Mouse (Mus musculus) 416B (cell line): ENCODE measurements at regions not wholly inside any gene's neighbourhood (a gene's known extent, or its start where the extent isn't known, plus 50 kb on each side); places are given as distances from the start of the nearest gene placed in this dataset.
"Not testable (repeated sequence)": the region's sequence is repeated elsewhere in the genome, so short reads cannot be mapped to it uniquely, and the experiment has no call there.

Experiments used
- DNase-seq: peaks from one replicate; pipeline ENCODE4 v3.0.0; 2011; ENCODE audit warnings: low read depth

DNA sequence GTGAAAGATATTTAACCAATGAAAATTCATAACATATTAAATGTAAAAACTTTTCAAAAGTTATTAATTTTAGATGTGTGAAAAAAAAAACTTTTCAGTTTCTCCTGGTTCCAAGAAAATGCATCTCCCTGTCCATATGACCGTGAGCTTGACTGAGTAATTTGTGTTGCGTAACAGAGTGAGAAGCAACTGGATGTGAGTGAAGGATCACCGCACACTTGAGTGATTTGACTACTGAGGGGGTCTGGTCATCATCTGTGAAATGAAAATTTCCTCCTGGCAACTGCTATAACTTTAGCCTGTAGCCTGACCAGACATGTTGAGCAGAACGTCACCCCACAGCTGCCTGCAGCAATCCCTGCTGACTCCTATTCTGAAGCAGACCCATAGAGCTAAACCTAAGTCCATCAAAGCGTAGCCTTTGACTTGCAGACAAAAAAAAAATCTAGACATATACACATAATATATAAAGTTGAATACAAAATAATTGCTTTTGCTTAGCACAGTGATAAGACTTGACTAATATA is 461.2 kb downstream of the Brinp3 start:
- peak; percentile 6 for DNase-seq

- peak; percentile 4 for DNase-seq
Observed at GRCm38 (mm10) chr1:146956347-146956746, 461.8 kb downstream of the Brinp3 start.

GRCm38 (mm10) chr1:146960448-146960847 is 465.9 kb downstream of the Brinp3 start:
- no peak for DNase-seq

DNA sequence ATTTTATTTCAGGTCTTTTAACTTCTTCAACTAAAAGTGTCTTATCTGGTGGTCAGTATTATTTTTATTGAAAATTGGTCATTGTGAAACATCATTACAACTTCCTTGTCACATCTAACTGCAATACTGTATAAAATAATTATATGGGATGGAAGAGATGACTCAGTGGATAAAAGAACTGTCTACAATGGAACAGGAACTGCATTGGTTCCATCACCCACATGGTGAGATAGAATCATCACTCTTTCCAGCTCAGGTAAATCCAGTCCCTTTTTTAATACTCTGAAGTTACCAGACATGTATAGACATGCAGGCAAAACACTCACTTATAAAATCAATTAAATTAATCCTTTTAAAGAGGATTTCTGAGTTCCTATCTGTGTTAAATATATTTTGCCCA is 473.0 kb downstream of the Brinp3 start:
- peak; percentile 34 for DNase-seq

DNA sequence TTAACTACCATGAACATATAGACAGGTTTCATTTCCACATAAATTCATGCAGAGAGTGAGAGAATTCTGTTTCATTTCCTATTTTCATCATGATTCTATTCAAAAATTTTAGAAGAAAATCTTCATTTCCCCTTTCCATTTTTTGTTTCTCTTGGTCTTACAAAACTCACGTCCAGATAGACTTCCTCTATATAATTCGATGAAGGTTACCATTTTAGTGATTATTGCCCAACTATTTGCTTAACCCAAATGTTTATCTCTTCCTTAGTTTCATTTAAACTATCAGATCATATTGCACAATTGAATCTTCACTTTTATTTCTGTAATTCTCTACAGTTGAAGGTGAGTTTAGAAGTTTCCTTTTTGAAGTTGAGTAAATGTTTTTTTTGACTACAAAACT is 473.4 kb downstream of the Brinp3 start:
- peak; percentile 49 for DNase-seq

- DNase-seq: no peak
Observed at GRCm38 (mm10) chr1:146983433-146984186, 489.1 kb downstream of the Brinp3 start.

GRCm38 (mm10) chr1:147000018-147000417 is 505.5 kb downstream of the Brinp3 start:
- DNase-seq: peak; percentile 82

DNA sequence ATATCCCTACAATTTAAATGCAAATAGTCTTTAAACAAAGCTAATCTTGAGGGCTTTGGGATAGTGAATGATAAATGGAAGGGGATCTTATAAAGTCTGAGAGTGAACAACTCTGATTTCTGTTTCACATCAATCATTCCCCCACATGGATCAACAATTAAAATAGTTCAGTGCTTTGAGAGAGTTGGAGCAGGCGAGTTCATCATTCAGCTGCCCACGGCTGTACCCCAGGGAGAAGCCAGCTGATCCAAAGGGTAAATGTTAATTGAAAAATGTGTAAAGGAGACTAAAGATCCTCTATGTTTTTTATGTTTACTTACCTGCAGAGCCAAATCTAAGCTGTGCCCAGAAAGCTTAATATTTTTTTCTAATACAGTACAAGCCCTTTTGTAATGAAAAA is 553.2 kb downstream of the Brinp3 start:
- DNase-seq: no peak

DNA sequence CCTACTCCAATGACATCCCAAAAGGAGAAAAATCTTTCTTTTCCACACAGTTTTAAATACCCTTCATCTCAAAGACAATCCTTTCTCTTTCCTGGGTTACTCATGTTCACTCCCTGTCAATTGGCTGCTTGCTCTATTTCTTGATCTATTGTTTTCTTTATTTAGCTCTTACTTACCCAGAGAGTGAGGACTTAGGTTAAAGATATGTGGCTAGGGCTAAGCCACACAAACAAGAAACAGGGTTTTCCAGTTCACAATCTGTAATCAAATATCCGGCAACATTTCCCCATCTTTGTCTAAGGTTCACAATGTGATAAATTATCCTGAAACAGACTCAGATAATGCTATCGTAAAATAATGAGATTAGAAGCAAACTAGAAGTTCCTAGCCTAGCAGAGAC is 563.9 kb downstream of the Brinp3 start:
- no peak for DNase-seq

GRCm38 (mm10) chr1:147074166-147074565 is 579.6 kb downstream of the Brinp3 start:
- DNase-seq: no peak

DNA sequence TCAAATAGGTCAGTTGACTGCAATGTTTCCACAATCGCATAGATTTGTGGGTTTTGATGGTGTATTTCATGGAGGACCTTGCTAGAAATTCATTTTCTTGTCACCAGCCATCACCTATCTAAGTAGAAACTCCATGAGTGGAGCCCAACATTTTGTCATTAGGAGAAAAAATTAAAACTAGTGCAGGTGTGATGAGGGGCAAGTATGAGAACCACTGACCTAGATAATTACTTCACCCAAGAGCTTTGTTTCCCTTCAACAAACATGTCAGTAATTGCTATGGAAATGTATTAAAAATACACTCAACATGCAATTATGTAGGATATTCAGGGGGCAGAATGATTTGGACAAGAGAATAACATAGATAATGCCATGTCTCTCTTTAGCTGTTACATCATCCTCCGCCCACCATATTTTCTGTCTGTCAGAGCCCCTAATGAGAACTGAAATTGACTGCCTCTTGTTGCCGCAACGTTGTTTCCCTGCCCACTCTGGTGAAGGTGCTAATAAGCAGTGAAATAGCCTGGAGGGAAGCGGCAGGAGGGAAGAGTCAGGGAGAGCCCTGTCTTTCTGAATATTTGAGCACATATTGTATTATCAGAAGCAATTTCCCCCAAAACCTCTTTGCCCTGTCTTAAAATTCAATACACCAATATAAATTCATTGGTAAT is 589.7 kb downstream of the Brinp3 start:
- no peak for DNase-seq

DNA sequence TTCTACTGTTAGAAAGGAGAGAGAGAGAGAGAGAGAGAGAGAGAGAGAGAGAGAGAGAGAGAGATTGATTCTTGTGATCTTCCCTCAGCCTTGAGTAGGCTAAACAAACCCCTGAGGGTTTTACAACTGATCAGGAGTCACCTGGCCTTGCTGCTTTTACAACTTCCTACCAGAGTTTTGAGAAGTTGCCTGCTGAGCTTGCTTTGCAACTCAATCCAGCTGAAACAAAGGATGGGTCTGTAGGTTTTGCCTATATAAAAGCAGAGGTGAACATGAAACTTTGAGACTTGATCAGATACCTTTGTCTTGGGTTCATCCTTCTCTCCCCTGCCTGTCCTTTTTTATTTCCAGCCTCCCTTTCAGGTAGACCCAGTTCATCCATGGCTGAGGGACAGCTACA is 631.0 kb downstream of the Brinp3 start:
- DNase-seq: no peak

DNA sequence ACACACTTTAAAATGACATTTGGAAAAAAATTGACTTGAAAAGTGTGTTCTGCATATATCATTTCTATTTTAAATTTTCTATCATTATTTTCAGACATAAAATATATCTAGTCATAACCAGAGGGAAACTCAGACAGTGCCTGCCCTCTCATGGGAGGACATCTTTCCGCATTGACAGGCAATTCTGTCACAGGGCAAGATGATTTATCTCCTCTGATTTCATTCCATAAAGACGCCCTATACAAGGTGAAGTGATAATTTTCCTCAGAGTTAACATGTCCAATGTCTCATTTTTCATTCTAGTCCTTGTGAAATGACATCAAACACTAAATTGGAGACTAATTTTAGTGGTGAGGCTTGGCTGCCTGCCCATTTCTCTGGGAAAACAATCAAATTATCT is 643.6 kb downstream of the Brinp3 start:
- DNase-seq: peak; percentile 10

DNA sequence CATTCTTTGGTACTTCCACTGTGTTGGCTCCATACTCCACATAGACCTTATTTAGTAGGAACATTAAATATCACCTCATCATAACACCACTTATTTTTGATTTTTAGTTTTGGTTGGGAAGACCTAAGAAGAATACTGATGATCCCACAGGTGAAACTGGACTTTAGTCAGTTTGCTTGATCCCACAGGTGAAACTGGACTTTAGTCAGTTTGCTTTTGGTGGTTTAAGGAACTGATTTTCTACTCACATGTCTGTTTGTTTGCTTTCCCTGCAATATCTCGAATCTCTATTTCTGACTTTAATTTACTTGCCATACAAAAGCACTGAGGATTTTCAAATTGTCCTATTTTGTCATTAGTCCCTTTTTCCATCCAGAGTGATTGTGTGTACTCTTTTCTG is 680.8 kb downstream of the Brinp3 start:
- DNase-seq: no peak

DNA sequence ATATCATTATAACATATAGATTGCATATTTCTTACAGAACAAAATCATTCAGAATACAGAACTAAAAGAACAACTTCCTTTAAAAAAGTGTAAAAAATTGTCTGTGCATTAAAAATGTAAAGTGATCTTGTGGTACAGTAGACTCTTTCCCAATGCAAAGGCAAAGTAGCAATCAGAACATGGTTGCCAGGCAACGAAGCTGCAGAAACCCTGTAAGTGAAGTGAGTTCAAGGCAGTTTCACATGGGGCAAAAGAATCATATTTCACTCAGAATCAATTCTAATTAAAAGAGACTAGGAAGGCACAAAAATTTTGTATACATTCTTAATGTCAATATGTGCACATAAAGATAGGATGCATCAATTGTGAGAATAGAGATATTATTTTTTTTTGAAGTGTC is 692.2 kb downstream of the Brinp3 start:
- no peak for DNase-seq

DNA sequence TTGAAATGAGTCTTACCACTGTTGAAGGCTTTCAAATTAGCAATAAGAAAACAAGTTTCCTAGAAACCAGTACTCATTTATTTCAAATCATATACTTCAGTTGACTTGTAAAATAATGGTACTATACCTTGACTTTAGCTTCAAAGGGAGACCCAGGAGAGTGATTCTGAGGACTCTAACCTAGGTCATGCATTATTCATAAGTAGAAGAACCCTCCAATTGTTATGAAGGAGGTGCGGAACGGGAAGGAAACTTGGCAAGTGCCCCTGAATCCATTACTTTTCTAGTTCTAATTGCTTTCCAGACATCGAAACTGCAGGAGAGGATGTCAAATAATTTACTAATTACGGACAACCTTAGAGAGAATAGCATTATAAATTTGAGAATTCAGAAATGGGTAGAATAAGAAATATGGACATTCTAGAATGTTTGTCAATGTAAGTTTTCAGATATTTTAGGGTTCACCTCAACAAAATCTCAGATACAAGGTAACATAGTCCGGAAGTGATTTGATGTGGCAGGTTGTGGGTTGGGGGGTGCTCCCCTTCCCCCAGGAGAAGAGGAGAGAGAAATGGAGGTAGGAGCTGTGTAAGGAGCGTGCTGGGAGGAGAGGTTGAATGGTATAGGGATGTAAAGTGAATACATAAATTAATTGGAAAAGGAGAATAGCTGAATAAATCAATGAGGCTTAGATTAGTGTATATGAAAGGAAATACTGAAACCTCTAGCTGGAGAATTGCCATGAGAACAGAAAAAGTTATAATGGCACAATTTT is 692.9 kb downstream of the Brinp3 start:
- no peak for DNase-seq

DNA sequence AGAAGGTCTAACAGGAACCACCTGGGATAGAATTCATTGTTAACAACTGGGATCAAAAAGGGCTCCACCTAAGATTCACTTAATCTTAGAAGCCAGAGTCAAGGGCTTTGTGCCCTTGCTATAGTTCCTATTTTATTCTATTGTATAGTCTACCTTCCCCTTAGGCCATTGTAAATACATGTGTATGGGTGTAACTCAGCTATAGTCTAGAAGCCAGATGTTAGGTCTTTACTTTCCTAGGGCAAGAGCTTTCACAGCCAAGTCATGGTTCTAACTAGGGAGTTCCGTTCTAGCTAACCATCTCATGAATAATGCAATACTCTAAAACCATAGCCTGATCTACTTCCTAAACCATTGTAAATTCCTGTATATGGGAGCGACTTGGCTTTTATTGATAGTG is 705.4 kb downstream of the Brinp3 start:
- DNase-seq: not testable (repeated sequence)

- peak; percentile 40 for DNase-seq
Observed at GRCm38 (mm10) chr1:147214890-147215289, 720.3 kb downstream of the Brinp3 start.

DNA sequence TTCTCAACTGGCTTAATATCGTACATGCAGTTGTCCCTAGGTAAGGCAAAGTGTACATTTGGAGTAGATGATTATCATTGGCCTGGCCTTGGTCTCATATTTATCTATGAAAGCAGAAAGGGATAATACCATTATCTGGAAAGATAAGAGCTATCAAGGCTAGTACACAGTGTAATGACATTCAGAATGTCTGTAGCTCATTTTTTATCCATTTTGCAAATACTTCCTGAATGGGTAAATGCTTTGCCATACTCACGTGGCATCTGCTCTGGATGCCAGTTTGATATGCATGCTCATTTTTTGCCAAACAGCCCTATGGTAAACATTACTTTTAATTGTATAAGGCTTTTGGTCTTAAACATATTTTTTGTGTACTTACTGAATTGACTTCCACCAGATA is 723.4 kb downstream of the Brinp3 start:
- peak; percentile 74 for DNase-seq

DNA sequence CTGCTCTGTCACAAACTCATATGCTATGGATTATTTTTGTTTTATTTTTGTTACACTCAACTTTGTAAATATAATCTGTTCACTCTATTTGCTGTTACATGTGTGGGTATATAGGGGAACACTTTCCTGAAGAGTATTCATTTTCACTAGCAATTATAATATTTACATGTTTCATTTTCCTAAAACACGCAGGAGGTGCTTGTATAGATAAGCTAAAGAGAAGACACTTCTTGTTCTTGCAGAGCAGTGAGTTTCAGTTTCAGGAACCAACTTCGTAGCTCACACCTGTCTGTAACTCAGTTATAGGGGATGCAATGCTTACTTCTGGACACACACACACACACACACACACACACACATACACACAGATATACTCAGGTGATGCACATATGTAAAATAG is 724.9 kb downstream of the Brinp3 start:
- DNase-seq: no peak

- peak; percentile 10 for DNase-seq
Observed at GRCm38 (mm10) chr1:147223232-147223925, 728.8 kb downstream of the Brinp3 start.

DNA sequence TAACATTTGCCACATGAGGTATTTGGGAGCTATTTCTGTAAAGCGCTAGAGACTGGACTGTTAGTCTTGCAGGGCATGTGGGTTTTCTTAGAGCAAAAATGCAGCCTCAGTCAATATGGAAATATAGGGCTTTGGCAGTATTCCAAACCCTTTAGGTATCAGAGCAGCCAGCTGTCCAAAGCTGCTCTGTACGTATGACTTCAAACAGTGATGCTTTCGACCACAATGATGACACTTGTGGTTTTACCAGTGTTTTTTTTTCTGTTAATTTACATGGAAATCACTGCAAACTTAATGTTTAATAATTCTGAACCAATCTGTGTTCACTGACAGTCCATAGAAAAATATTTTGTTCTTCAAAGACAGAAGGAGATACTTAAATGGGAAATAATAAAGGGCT is 743.0 kb downstream of the Brinp3 start:
- peak; percentile 64 for DNase-seq
